Mouse (Mus musculus) thymus, adult 2 months (tissue): ENCODE measurements around the gene Rbms3.

Experiments used
- CTCF ChIP-seq: fragments of 200-500 bp; IDR thresholded peaks from 2 replicates; pipeline ENCODE4 v1.5.1; 2012; ENCODE audit warnings: mild to moderate bottlenecking, control low read depth, low read length, moderate library complexity, borderline replicate concordance; ENCODE audit not compliant: control insufficient read depth, poor library complexity, insufficient read depth; ENCODE audit errors: extremely low read depth
- POLR2A ChIP-seq: fragments of 200-500 bp; IDR thresholded peaks from 2 replicates; pipeline ENCODE4 v1.6.1; 2012; ENCODE audit warnings: mild to moderate bottlenecking, low read length, control low read depth, moderate library complexity; ENCODE audit not compliant: control insufficient read depth, poor library complexity, insufficient read depth; ENCODE audit errors: extremely low read depth

DNA sequence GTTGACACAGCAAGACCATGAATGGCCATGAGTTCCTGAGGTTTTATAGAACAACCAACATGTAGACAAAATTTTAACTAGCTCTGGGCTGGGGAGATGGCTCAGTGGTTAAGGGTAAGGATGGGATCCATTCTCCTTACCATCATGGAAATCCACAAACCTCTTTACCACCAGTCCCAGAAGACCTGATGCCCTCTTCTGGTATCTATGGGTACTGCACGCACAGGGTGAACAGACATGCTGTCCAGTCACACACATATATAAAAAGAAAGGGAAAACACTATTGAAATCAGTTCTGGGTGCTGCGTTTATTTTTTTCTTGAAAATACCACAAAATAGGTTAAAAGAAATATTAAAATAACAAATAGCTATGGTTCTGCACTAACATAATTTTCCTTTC is 577.8 kb downstream of the Rbms3 start:
- TF ChIP-seq CTCF (no peak), POLR2A (no peak)
